In genomic region chr8:121113261-121113660, GRCm38 (mm10) we compare ENCODE assay signal across 8 mouse cellular contexts. TPM values are rescaled to one million over a fixed set of nuclear protein-coding genes. Genes with fewer than 3 reads are reported as not detected.
DNase-seq lines count a peak whose midpoint lies in the region; ATAC-seq lines count a peak whose summit lies in the region.

No protein-coding gene starts in this region.

- no peaks in the 10 kb centered on the region for H3K36me3 ChIP-seq in hindbrain, embryonic 16.5 days (ENCODE audit: control insufficient read depth, insufficient read depth, low read length)

- no peak overlapping the region for H3K4me2 ChIP-seq in hindbrain, embryonic 16.5 days (ENCODE audit: low read length)

- H3K9ac ChIP-seq in hindbrain, embryonic 16.5 days (ENCODE audit: low read depth, low read length), result no peak overlapping the region

- no peak overlapping the region for H3K27ac ChIP-seq in hindbrain, embryonic 16.5 days (ENCODE audit: low read depth, low read length)

- ATAC-seq in hindbrain, embryonic 16.5 days, result peak; percentile 66

- no peak overlapping the region; the same call in 1 of the 2 replicates for H3K4me3 ChIP-seq in hindbrain, embryonic 16.5 days (ENCODE audit: low read length)

- peaks cover 15% of the 10 kb centered on the region for H3K4me1 ChIP-seq in hindbrain, embryonic 16.5 days (ENCODE audit: control insufficient read depth, insufficient read depth, low read depth, low read length)

- H3K27me3 ChIP-seq in hindbrain, embryonic 16.5 days (replicated peaks; ENCODE audit: control insufficient read depth, insufficient read depth, low read length), result peaks cover 49% of the 10 kb centered on the region

- DNase-seq in R1 (ENCODE audit: low read depth, low spot score), result peak; percentile 93
- peak; percentile 98 for DNase-seq in cerebellum, postnatal 10 days
- DNase-seq in frontal cortex, postnatal 14 days (ENCODE audit: low spot score in 2 of 2), result peak; percentile 87 to 96
- peak; percentile 97 to 99 for DNase-seq in left cerebral cortex, adult 18-20 months (ENCODE audit: low spot score in 2 of 2)
- peak; percentile 92 to 97 for DNase-seq in lung, postnatal 4 days
- DNase-seq in right cerebral cortex, adult 18-20 months, result peak; percentile 95
- peak; percentile 97 for DNase-seq in urinary bladder, adult 2 months (ENCODE audit: low spot score)

- H3K9me3 ChIP-seq in hindbrain, embryonic 16.5 days (ENCODE audit: control insufficient read depth, low read length), result peaks cover 4% of the 10 kb centered on the region; the same call in 1 of the 2 replicates

- WGBS in hindbrain, embryonic 16.5 days, result 1% methylated on average over 21 of the region's 21 CpGs

RNA-seq across cellular contexts. Expression of gene Foxc2, which starts 2.7 kb away (rescaled TPM):
- 1.9 and 2.8 TPM in 2 replicates for polyA plus RNA-seq in hindbrain, embryonic 16.5 days (2015; fragmentation: Nextera tagmentation; extraction: Ambion mirVana)
- total RNA-seq in left cerebral cortex, adult 18-20 months (2021), result 1 to 10 TPM; 2.3 to 2.6 TPM
- polyA plus RNA-seq in urinary bladder, adult 2 months (2012; rRNA removed), result 0.47 and 1.0 TPM in 2 replicates

RNA-seq across cellular contexts. Expression of gene Mthfsd, which starts 5.1 kb away (rescaled TPM):
- polyA plus RNA-seq in hindbrain, embryonic 16.5 days (2015; fragmentation: Nextera tagmentation; extraction: Ambion mirVana), result 45.2 and 46.3 TPM in 2 replicates
- 10 to 100 TPM; 37.1 to 43.3 TPM for total RNA-seq in left cerebral cortex, adult 18-20 months (2021)
- 95.5 and 139 TPM in 2 replicates for polyA plus RNA-seq in urinary bladder, adult 2 months (2012; rRNA removed)

RNA-seq across cellular contexts. Expression of gene Foxl1, which starts 14.5 kb away (rescaled TPM):
- 0.09 and 0.16 TPM in 2 replicates for polyA plus RNA-seq in hindbrain, embryonic 16.5 days (2015; fragmentation: Nextera tagmentation; extraction: Ambion mirVana)
- total RNA-seq in left cerebral cortex, adult 18-20 months (2021), result under 1 TPM in 1 of 2 experiments, not detected in 1; 0.16 TPM
- 3.4 and 5.0 TPM in 2 replicates for polyA plus RNA-seq in urinary bladder, adult 2 months (2012; rRNA removed)

RNA-seq across cellular contexts. Expression of gene Foxf1, which starts 29.1 kb away (rescaled TPM):
- 1.1 and 1.3 TPM in 2 replicates for polyA plus RNA-seq in hindbrain, embryonic 16.5 days (2015; fragmentation: Nextera tagmentation; extraction: Ambion mirVana)
- under 1 TPM; 0.67 to 0.98 TPM for total RNA-seq in left cerebral cortex, adult 18-20 months (2021)
- 104 and 117 TPM in 2 replicates for polyA plus RNA-seq in urinary bladder, adult 2 months (2012; rRNA removed)
